In the genomic region with DNA sequence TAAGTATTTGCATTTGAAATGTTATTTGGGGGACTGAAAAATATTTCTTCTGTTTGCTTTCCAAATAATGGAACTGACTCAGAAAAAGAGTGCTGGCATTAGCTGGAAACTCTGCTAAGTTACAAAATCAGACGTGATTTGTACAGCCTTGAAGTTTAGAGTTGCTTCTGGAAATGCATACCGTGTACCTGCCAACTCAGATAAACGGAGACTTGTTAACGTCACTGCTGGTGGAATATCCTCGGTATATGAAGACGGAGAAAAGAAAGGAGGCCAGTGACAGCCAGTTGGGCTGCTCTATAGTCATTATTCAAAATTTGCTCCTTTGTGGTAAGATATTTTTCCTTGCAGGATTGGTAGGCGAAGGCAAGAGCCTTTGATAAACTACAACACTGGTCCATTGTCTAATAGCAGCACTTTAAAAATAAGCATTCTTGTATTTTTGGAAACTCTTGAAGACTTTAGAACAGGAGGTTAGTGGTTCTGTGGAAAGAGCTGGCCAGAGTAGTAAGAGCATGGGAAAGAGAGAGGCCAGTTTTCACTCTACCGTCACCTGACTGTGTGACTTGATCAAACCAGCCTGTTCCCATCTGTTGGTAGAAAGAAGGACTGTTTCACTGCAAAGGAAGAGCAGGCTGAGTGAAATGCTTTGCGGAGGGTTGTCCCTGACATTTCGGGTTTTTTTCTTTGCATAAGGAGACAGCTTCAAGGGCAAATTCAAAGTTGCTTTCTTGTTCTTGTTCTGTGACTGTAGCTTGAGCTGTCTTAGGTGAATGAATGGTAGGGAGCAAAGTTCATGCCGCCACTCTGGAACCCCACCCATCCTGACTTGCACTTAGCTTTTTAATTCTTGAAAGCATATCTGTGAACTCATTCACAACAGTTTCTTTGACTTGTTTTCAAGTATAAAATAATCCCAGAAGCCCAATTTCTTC, we compare ENCODE assay signal across 14 mouse cellular contexts. TPM values are rescaled to one million over a fixed set of nuclear protein-coding genes. Genes with fewer than 3 reads are reported as not detected.
DNase-seq lines count a peak whose midpoint lies in the region; ATAC-seq and TF ChIP-seq lines count a peak whose summit lies in the region.
"Had no signal": no experiment of that assay in that cellular context is flagged by ENCODE, and none has a peak within 500 bp of the region (broad histone marks: within the 10 kb centered on the region; RNA-seq: fewer than 3 reads in every experiment).

No protein-coding gene starts in this region.

- DNase-seq in kidney, adult 9 months, result peak; percentile 32
- DNase-seq in R1 (ENCODE audit: low read depth, low spot score), result peak; percentile 10
- peak; percentile 77 for DNase-seq in fibroblast of lung, adult 2 months (ENCODE audit: low read depth)
- no peak for DNase-seq in layer of hippocampus, adult 9-11 months
- DNase-seq in layer of hippocampus, adult 8-10 months (ENCODE audit: low spot score in 2 of 2), result no peak
- DNase-seq: cerebellum, adult 18-20 months; kidney, postnatal 10 days had no signal

- no peak overlapping the region for H3K9ac ChIP-seq in kidney, embryonic 14.5 days (ENCODE audit: low read depth, low read length)
- H3K9ac ChIP-seq: hindbrain, embryonic 14.5 days; midbrain, embryonic 15.5 days; neural tube, embryonic 12.5 days had no signal

- WGBS in kidney, embryonic 14.5 days, result 87% methylated on average over 11 of the region's 11 CpGs
- WGBS in small intestine, adult 2 months, result 60% methylated on average over 11 of the region's 11 CpGs

- no peak for ATAC-seq in kidney, embryonic 14.5 days (ENCODE audit: low FRiP score, low TSS enrichment)
- ATAC-seq: midbrain, embryonic 15.5 days had no signal

- no peaks in the 10 kb centered on the region for H3K27me3 ChIP-seq in kidney, embryonic 14.5 days (ENCODE audit: control insufficient read depth, insufficient read depth, low read length)
- no peaks in the 10 kb centered on the region for H3K27me3 ChIP-seq in small intestine, adult 2 months (ENCODE audit: control insufficient read depth, insufficient read depth, low read length)
- H3K27me3 ChIP-seq: midbrain, embryonic 15.5 days; neural tube, embryonic 12.5 days had no signal

- H3K4me2 ChIP-seq in kidney, embryonic 14.5 days (replicated peaks; ENCODE audit: low read depth, low read length), result no peak overlapping the region
- H3K4me2 ChIP-seq: hindbrain, embryonic 14.5 days; midbrain, embryonic 15.5 days; neural tube, embryonic 12.5 days had no signal

- no peak overlapping the region for H3K27ac ChIP-seq in kidney, embryonic 14.5 days (ENCODE audit: low read depth, low read length)
- peak overlapping the region; percentile 76 for H3K27ac ChIP-seq in small intestine, adult 2 months (ENCODE audit: insufficient read depth, low read depth, low read length)
- H3K27ac ChIP-seq: macrophage; midbrain, embryonic 15.5 days; neural tube, embryonic 12.5 days had no signal

- TF ChIP-seq CTCF in small intestine, adult 2 months (IDR thresholded peaks at IDR 0.05; ENCODE audit: extremely low read depth, insufficient read length, insufficient replicate concordance, low read depth, low read length), result no peak

- no peaks in the 10 kb centered on the region for H3K4me1 ChIP-seq in kidney, embryonic 14.5 days (ENCODE audit: control insufficient read depth, insufficient read depth, low read length)
- peaks cover 6% of the 10 kb centered on the region; the same call in 1 of the 2 replicates for H3K4me1 ChIP-seq in small intestine, adult 2 months (ENCODE audit: control insufficient read depth, insufficient read depth, insufficient read length, low read length)
- H3K4me1 ChIP-seq: midbrain, embryonic 15.5 days; neural tube, embryonic 12.5 days had no signal

- no peaks in the 10 kb centered on the region for H3K9me3 ChIP-seq in kidney, embryonic 14.5 days (ENCODE audit: control insufficient read depth, low read length)
- H3K9me3 ChIP-seq: midbrain, embryonic 15.5 days; neural tube, embryonic 12.5 days had no signal

- no peaks in the 10 kb centered on the region for H3K36me3 ChIP-seq in kidney, embryonic 14.5 days (ENCODE audit: control insufficient read depth, insufficient read depth, low read length)
- H3K36me3 ChIP-seq in small intestine, adult 2 months (ENCODE audit: control insufficient read depth, insufficient read depth, low read length), result no peaks in the 10 kb centered on the region
- H3K36me3 ChIP-seq: midbrain, embryonic 15.5 days; neural tube, embryonic 12.5 days had no signal

- no peak overlapping the region for H3K4me3 ChIP-seq in kidney, embryonic 14.5 days (ENCODE audit: low read length)
- H3K4me3 ChIP-seq in small intestine, adult 2 months (ENCODE audit: low read depth, low read length), result no peak overlapping the region
- H3K4me3 ChIP-seq: erythroblast, embryonic 14.5 days; midbrain, embryonic 15.5 days; neural tube, embryonic 12.5 days had no signal

- TF ChIP-seq POLR2A in small intestine, adult 2 months (IDR thresholded peaks at IDR 0.05; ENCODE audit: low read depth, low read length), result no peak

RNA-seq across cellular contexts. Expression of gene Raph1, which starts 29.7 kb away (rescaled TPM):
- 34.7 and 45.1 TPM in 2 replicates for polyA plus RNA-seq in kidney, embryonic 14.5 days (2014; fragmentation: Nextera tagmentation; extraction: Ambion mirVana)
- polyA plus RNA-seq in small intestine, adult 2 months (2012; rRNA removed), result 11.0 and 22.2 TPM in 2 replicates
- 10 to 100 TPM; 50.7 to 69.1 (median 62.3) TPM for total RNA-seq in layer of hippocampus, adult 8-10 months (2022)

Comparison
In these comparisons a context has a peak if more than half of its experiments do, and no peak if none do; other contexts are left out.
1. DNase-seq: peak in kidney, adult 9 months (single experiment), R1 (single experiment) and fibroblast of lung, adult 2 months (single experiment); none in layer of hippocampus, adult 9-11 months (single experiment) and layer of hippocampus, adult 8-10 months (0 of 2).